Mouse (Mus musculus) kidney, postnatal 0 days (tissue): ENCODE data around the gene Stil. TPM values are rescaled to one million over a fixed set of nuclear protein-coding genes. Genes with fewer than 3 reads are reported as not detected.

Experiments used
- ATAC-seq: fragments of 200-750 bp; cut with Nextera tagmentation; replicated peaks from 2 replicates; pipeline ENCODE4 v1.8.0; 2017; ENCODE audit warnings: low read depth, moderate number of reproducible peaks, moderate TSS enrichment, moderate library complexity; ENCODE audit not compliant: low FRiP score
- DNase-seq: peaks from one replicate; pipeline ENCODE4 v3.0.0-alpha.2; 2016; ENCODE audit warnings: low spot score
- H3K27ac ChIP-seq: fragments of 300-500 bp; sonication (generic); 2 replicates; pipeline ENCODE4 v1.5.1; 2014; ENCODE audit warnings: mild to moderate bottlenecking
- H3K27me3 ChIP-seq: fragments of 300-500 bp; sonication (generic); 2 replicates; pipeline ENCODE4 v1.6.1; 2014; ENCODE audit warnings: low read length, mixed read lengths; ENCODE audit not compliant: insufficient read depth
- H3K36me3 ChIP-seq: fragments of 300-500 bp; sonication (generic); 2 replicates; pipeline ENCODE4 v1.6.1; 2014; ENCODE audit warnings: low read length, mixed read lengths; ENCODE audit not compliant: insufficient read depth
- H3K4me1 ChIP-seq: fragments of 300-500 bp; sonication (generic); replicated peaks from 2 replicates; pipeline ENCODE4 v1.6.1; 2014; ENCODE audit warnings: antibody characterized with exemption, low read length, mixed read lengths; ENCODE audit not compliant: insufficient read depth
- H3K4me2 ChIP-seq: fragments of 300-500 bp; sonication (generic); 2 replicates; pipeline ENCODE4 v1.6.1; 2014; ENCODE audit warnings: mild to moderate bottlenecking, low read length, moderate library complexity, mixed read lengths
- H3K4me3 ChIP-seq: fragments of 300-500 bp; sonication (generic); replicated peaks from 2 replicates; pipeline ENCODE4 v1.5.1; 2014; ENCODE audit warnings: low read depth, low read length
- H3K9ac ChIP-seq: fragments of 300-500 bp; sonication (generic); 2 replicates; pipeline ENCODE4 v1.6.1; 2014; ENCODE audit warnings: low read depth, low read length
- H3K9me3 ChIP-seq: fragments of 300-500 bp; sonication (generic); replicated peaks from 2 replicates; pipeline ENCODE4 v1.6.1; 2016; ENCODE audit warnings: low read length, inconsistent platforms, mixed read lengths
- CTCF ChIP-seq: IDR thresholded peaks from 2 replicates; pipeline ENCODE4 v1.5.1; 2016; ENCODE audit warnings: antibody characterized with exemption, low read depth, mild to moderate bottlenecking, moderate library complexity
- WGBS: fragments of 180-500 bp; shearing (Covaris S2); extraction: QIAGEN DNeasy Blood & Tissue Kit; methylation state at CpG from one replicate; pipeline ENCODE4 v1.1.7; 2014; 5-methylcytosine and 5-hydroxymethylcytosine counted together
- polyA plus RNA-seq: library from polyadenylated mRNA; unstranded; fragments of >200 nt; fragmentation: Nextera tagmentation; extraction: Ambion mirVana; gene quantifications from 2 replicates; pipeline ENCODE4 v1.2.1, GENCODE M21; 2015

Stil gene
- polyA plus RNA-seq, 1 experiment from 2014 or later: 4.8 TPM

GRCm38 (mm10) chr4:115085522-115086095 is 85.7 kb downstream of the Stil start:
- H3K27me3 ChIP-seq: no peaks in the 10 kb centered on the region
- WGBS: 21% methylated on average over 6 of the region's 6 CpGs
- ATAC-seq (no peak), DNase-seq (peak; percentile 73)
- no peak overlapping the region for H3K27ac ChIP-seq
- H3K4me1 ChIP-seq: 0 out of 2 replicates have a peak, but pooled peaks cover 12% of the 10 kb centered on the region
- no peaks in the 10 kb centered on the region for H3K9me3 ChIP-seq
- TF ChIP-seq CTCF: peak; percentile 96
- no peak overlapping the region for H3K4me2 ChIP-seq
- H3K9ac ChIP-seq: no peak overlapping the region
- H3K36me3 ChIP-seq: no peaks in the 10 kb centered on the region
- H3K4me3 ChIP-seq: no peak overlapping the region

- Histone ChIP-seq H3K27ac (peak overlapping the region; percentile 91), H3K4me1 (0 out of 2 replicates have a peak, but pooled peaks cover 12% of the 10 kb centered on the region), H3K4me3 (no peak overlapping the region), H3K27me3 (no peaks in the 10 kb centered on the region), H3K9ac (no peak overlapping the region), H3K4me2 (no peak overlapping the region), H3K9me3 (no peaks in the 10 kb centered on the region), H3K36me3 (no peaks in the 10 kb centered on the region)
- DNase-seq (no peak), ATAC-seq (no peak)
- WGBS: 65% methylated on average over 4 of the region's 4 CpGs
- TF ChIP-seq CTCF: no peak
These were observed 86.3 kb downstream of the Stil start for GRCm38 (mm10) chr4:115086257-115086656.

- Histone ChIP-seq H3K27ac (peak overlapping the region; percentile 91), H3K9me3 (no peaks in the 10 kb centered on the region), H3K4me2 (no peak overlapping the region), H3K36me3 (no peaks in the 10 kb centered on the region), H3K27me3 (no peaks in the 10 kb centered on the region), H3K4me3 (no peak overlapping the region), H3K9ac (no peak overlapping the region), H3K4me1 (0 out of 2 replicates have a peak, but pooled peaks cover 12% of the 10 kb centered on the region)
- 28% methylated on average over 3 of the region's 3 CpGs for WGBS
- TF ChIP-seq CTCF: no peak
- ATAC-seq: no peak
- peak; percentile 43 for DNase-seq
These were observed 86.9 kb downstream of the Stil start for GRCm38 (mm10) chr4:115086763-115087415.

- DNase-seq: peak; percentile 57
- Histone ChIP-seq H3K4me2 (peak within 1 kb of the TSS; percentile 50), H3K4me3 (peak within 1 kb of the TSS; percentile 35), H3K27ac (peak within 1 kb of the TSS; percentile 91), H3K9ac (peak within 1 kb of the TSS; percentile 60), H3K4me1 (0 out of 2 replicates have a peak, but pooled peaks cover 12% of the 10 kb centered on the region), H3K27me3 (no peaks in the 10 kb centered on the region), H3K9me3 (no peaks in the 10 kb centered on the region), H3K36me3 (no peaks in the 10 kb centered on the region)
- ATAC-seq: peak; percentile 76
- TF ChIP-seq CTCF: no peak
- WGBS: 15% methylated on average over 11 of the region's 11 CpGs
These were observed 88.8 kb downstream of the Stil start, which contains the start of gene Pdzk1ip1 for GRCm38 (mm10) chr4:115088611-115089338. TSS of gene Pdzk1ip1 (plus strand) at chr4:115088708.

- no peaks in the 10 kb centered on the region for H3K9me3 ChIP-seq
- peak; percentile 52 for ATAC-seq
- no peak overlapping the region for H3K4me3 ChIP-seq
- H3K27ac ChIP-seq: peak overlapping the region; percentile 91
- DNase-seq: peak; percentile 12
- H3K36me3 ChIP-seq: no peaks in the 10 kb centered on the region
- no peak overlapping the region for H3K9ac ChIP-seq
- WGBS: 63% methylated on average over 2 of the region's 2 CpGs
- H3K4me1 ChIP-seq: 0 out of 2 replicates have a peak, but pooled peaks cover 12% of the 10 kb centered on the region
- H3K27me3 ChIP-seq: no peaks in the 10 kb centered on the region
- peak overlapping the region; percentile 50 for H3K4me2 ChIP-seq
- no peak for TF ChIP-seq CTCF
These were observed 90.6 kb downstream of the Stil start for GRCm38 (mm10) chr4:115090592-115090991.

GRCm38 (mm10) chr4:115091806-115092205 is 91.8 kb downstream of the Stil start:
- Histone ChIP-seq H3K4me2 (0 out of 2 replicates have a peak overlapping the region, but pooled peaks have one; percentile 50), H3K27me3 (no peaks in the 10 kb centered on the region), H3K9ac (no peak overlapping the region), H3K27ac (0 out of 2 replicates have a peak overlapping the region, but pooled peaks have one; percentile 11), H3K36me3 (no peaks in the 10 kb centered on the region), H3K9me3 (no peaks in the 10 kb centered on the region), H3K4me3 (no peak overlapping the region), H3K4me1 (peaks cover 13% of the 10 kb centered on the region; the same call in 1 of the 2 replicates)
- DNase-seq (no peak), ATAC-seq (no peak)
- TF ChIP-seq CTCF: no peak
- 72% methylated on average over 3 of the region's 3 CpGs for WGBS

Other genes with a start within 250 kb of the Stil start
- gene Gm12830, start 178.4 kb upstream of the Stil start, polyA plus RNA-seq: 0.07 TPM in 1 of 2 replicates, not detected in the other
- gene Foxd2, start 91.3 kb upstream of the Stil start, polyA plus RNA-seq: 3.9 and 6.3 TPM in 2 replicates
- gene Foxe3, start 74.1 kb upstream of the Stil start, polyA plus RNA-seq: not detected in 2 replicates
- gene Cmpk1, start 12.9 kb upstream of the Stil start, polyA plus RNA-seq: 132 and 139 TPM in 2 replicates
- 1.0 and 1.1 TPM in 2 replicates for gene Tal1, start 56.3 kb downstream of the Stil start, polyA plus RNA-seq
- 681 and 685 TPM in 2 replicates for gene Pdzk1ip1, start 88.5 kb downstream of the Stil start, polyA plus RNA-seq
- 0.20 and 0.21 TPM in 2 replicates for gene Cyp4x1, start 134.1 kb downstream of the Stil start, polyA plus RNA-seq
- gene Cyp4a29, start 241.9 kb downstream of the Stil start, polyA plus RNA-seq: not detected in 2 replicates